Mouse (Mus musculus) liver, embryonic 14.5 days (tissue): Measurements from ENCODE around the gene Prr18.

Source experiments
- CTCF ChIP-seq: IDR thresholded peaks from 2 replicates; pipeline ENCODE4 v1.5.1; 2016; ENCODE audit warnings: antibody characterized with exemption, low read depth, control low read depth
- EP300 ChIP-seq: IDR thresholded peaks from 2 replicates; pipeline ENCODE4 v1.6.1; 2016; ENCODE audit warnings: antibody characterized with exemption, low read depth

DNA sequence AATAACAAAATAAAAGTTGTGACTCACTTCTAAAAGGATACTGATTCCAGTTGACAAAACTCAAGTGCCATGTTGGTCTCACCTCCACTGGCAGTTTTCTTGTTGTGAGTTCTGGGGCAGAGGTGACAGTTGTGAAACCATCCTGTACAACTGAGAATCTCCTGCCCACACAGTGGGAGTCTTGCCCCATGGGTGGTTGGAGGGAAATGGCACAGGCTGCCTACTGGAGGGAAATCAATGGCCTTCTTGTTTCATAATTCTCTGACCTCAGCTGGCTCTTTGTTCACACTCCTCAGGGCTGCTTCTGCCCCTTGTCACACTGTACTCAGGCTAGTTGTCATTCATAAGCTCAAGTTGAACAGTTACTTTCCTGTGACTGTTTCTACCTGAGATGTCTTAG lies 37.7 kb upstream of the Prr18 start:
- TF ChIP-seq CTCF (no peak), EP300 (no peak)
